Mouse (Mus musculus) liver, postnatal 0 days (tissue): Measurements from ENCODE around the gene Pcare.

ENCODE experiments used
- CTCF ChIP-seq: sonication (generic); IDR thresholded peaks from 2 replicates; pipeline ENCODE4 v1.5.1; 2016; ENCODE audit warnings: antibody characterized with exemption, low read depth
- EP300 ChIP-seq: IDR thresholded peaks from 2 replicates; pipeline ENCODE4 v1.6.1; 2016; ENCODE audit warnings: antibody characterized with exemption, low read depth, mild to moderate bottlenecking

- TF ChIP-seq CTCF (no peak), EP300 (no peak)
These were observed 10.5 kb downstream of the Pcare start for GRCm38 (mm10) chr17:71742156-71742555.
